Mouse (Mus musculus) heart, adult 2 months (tissue): ENCODE measurements around the gene Zdhhc9.

Experiments used
- CTCF ChIP-seq: fragments of 200-600 bp; IDR thresholded peaks from 2 replicates; pipeline ENCODE4 v1.8.1; 2022; ENCODE audit warnings: antibody characterized with exemption, mild to moderate bottlenecking, moderate library complexity
- EP300 ChIP-seq: fragments of 200-500 bp; IDR thresholded peaks from 2 replicates; pipeline ENCODE4 v1.6.1; 2011; ENCODE audit warnings: low read depth, low read length, control low read depth; ENCODE audit not compliant: insufficient read depth
- POLR2A ChIP-seq: fragments of 200-500 bp; IDR thresholded peaks from 2 replicates; pipeline ENCODE4 v1.6.1; 2011; ENCODE audit warnings: mild to moderate bottlenecking, low read depth, low read length, control low read depth; ENCODE audit not compliant: insufficient read depth

- TF ChIP-seq EP300 = no peak
- TF ChIP-seq CTCF = no peak
- no peak for TF ChIP-seq POLR2A
Measured at GRCm38 (mm10) chrX:48153414-48153813, 55.3 kb downstream of the Zdhhc9 start.
